Mouse (Mus musculus): Measurements from ENCODE around the gene Proser2. TPM values are rescaled to one million over a fixed set of nuclear protein-coding genes. Genes with fewer than 3 reads are reported as not detected.

Proser2 gene
- 1 to 10 TPM; 7.9 to 9.8 TPM for total RNA-seq (2021)
- long read RNA-seq, experiment 1, full-length matches to known transcripts = 24 of 35 reads
- long read RNA-seq, experiment 1, partial matches to known transcripts = 4 of 35 reads
- long read RNA-seq, experiment 1, other reads (novel, unspliced or antisense) = 7 of 35 reads
- long read RNA-seq, experiment 2, full-length matches to known transcripts = 18 of 20 reads
- long read RNA-seq, experiment 2, partial matches to known transcripts = 1 of 20 reads
- long read RNA-seq, experiment 2, other reads (novel, unspliced or antisense) = 1 of 20 reads

GRCm38 (mm10) chr2:6129555-6130355, at the start of gene Proser2:
TSS of gene Proser2 (minus strand) at chr2:6130211.
- peak; percentile 92 for DNase-seq

GRCm38 (mm10) chr2:6179749-6180117, 49.7 kb upstream of the Proser2 start:
- DNase-seq = no peak

- no peak for DNase-seq
These were observed 49.1 kb upstream of the Proser2 start for GRCm38 (mm10) chr2:6178901-6179748.

- DNase-seq = no peak
These were observed 43.0 kb upstream of the Proser2 start for GRCm38 (mm10) chr2:6173013-6173412.

- DNase-seq = no peak
These were observed 38.5 kb upstream of the Proser2 start for GRCm38 (mm10) chr2:6168560-6168959.

- DNase-seq = peak; percentile 89
These were observed 38.0 kb upstream of the Proser2 start for GRCm38 (mm10) chr2:6167843-6168558.

GRCm38 (mm10) chr2:6165771-6166170, 35.8 kb upstream of the Proser2 start:
- no peak for DNase-seq

- DNase-seq = no peak
These were observed 34.7 kb upstream of the Proser2 start for GRCm38 (mm10) chr2:6164606-6165290.

- peak; percentile 15 for DNase-seq
These were observed 32.5 kb upstream of the Proser2 start for GRCm38 (mm10) chr2:6162366-6163040.

- DNase-seq = no peak
These were observed 29.7 kb upstream of the Proser2 start for GRCm38 (mm10) chr2:6159735-6160134.

- no peak for DNase-seq
These were observed 29.2 kb upstream of the Proser2 start for GRCm38 (mm10) chr2:6159219-6159618.

GRCm38 (mm10) chr2:6157635-6158034, 27.6 kb upstream of the Proser2 start:
- DNase-seq = no peak

- no peak for DNase-seq
These were observed 27.2 kb upstream of the Proser2 start for GRCm38 (mm10) chr2:6157208-6157607.

GRCm38 (mm10) chr2:6149801-6150200, 19.8 kb upstream of the Proser2 start:
- DNase-seq = no peak

GRCm38 (mm10) chr2:6146901-6147300, 16.9 kb upstream of the Proser2 start:
- no peak for DNase-seq

GRCm38 (mm10) chr2:6146257-6146656, 16.2 kb upstream of the Proser2 start:
- no peak for DNase-seq

- no peak for DNase-seq
These were observed 15.6 kb upstream of the Proser2 start for GRCm38 (mm10) chr2:6145611-6146010.

- no peak for DNase-seq
These were observed 13.1 kb upstream of the Proser2 start for GRCm38 (mm10) chr2:6142915-6143654.

GRCm38 (mm10) chr2:6140572-6141161, 10.7 kb upstream of the Proser2 start:
- DNase-seq = no peak

- no peak for DNase-seq
These were observed 3.9 kb upstream of the Proser2 start for GRCm38 (mm10) chr2:6133871-6134270.
